Mouse (Mus musculus) thymus, postnatal 10 days (tissue): ENCODE results near the gene Atg16l2.

Source experiments
- DNase-seq, 2 experiments: peaks; one replicate each; pipeline ENCODE4 v3.0.0; 2021; ENCODE audit warnings: low spot score in 2 of 2

The Atg16l2 gene

GRCm38 (mm10) chr7:101321218-101321827 lies 19.3 kb upstream of the Atg16l2 start:
- peak in 1 of 2 experiments; percentile 32 for DNase-seq

- DNase-seq = peak in 1 of 2 experiments; percentile 33
Measured at GRCm38 (mm10) chr7:101320399-101321217, 18.6 kb upstream of the Atg16l2 start.

GRCm38 (mm10) chr7:101319796-101320195 lies 17.7 kb upstream of the Atg16l2 start:
- DNase-seq = no peak

- DNase-seq = no peak
Measured at GRCm38 (mm10) chr7:101318848-101319247, 16.8 kb upstream of the Atg16l2 start.

GRCm38 (mm10) chr7:101317014-101317413 lies 15.0 kb upstream of the Atg16l2 start, which contains the start of gene Stard10:
TSS of gene Stard10 (plus strand) at chr7:101317086.
- DNase-seq = no peak

- DNase-seq = no peak
Measured at GRCm38 (mm10) chr7:101316591-101317001, 14.5 kb upstream of the Atg16l2 start.

- DNase-seq = no peak
Measured at GRCm38 (mm10) chr7:101315699-101316098, 13.6 kb upstream of the Atg16l2 start.

GRCm38 (mm10) chr7:101314396-101314795 lies 12.3 kb upstream of the Atg16l2 start:
- DNase-seq = no peak

- DNase-seq = no peak
Measured at GRCm38 (mm10) chr7:101313033-101313432, 11.0 kb upstream of the Atg16l2 start.

GRCm38 (mm10) chr7:101311061-101311460 lies 9.0 kb upstream of the Atg16l2 start:
- DNase-seq = no peak

- peak; percentile 94 to 98 for DNase-seq
Measured at GRCm38 (mm10) chr7:101310327-101311028, 8.4 kb upstream of the Atg16l2 start.

GRCm38 (mm10) chr7:101309985-101310326 lies 7.9 kb upstream of the Atg16l2 start:
- DNase-seq = no peak

- DNase-seq = no peak
Measured at GRCm38 (mm10) chr7:101306841-101307240, 4.8 kb upstream of the Atg16l2 start.

GRCm38 (mm10) chr7:101302691-101303090 lies 640 bp upstream of the Atg16l2 start:
- DNase-seq = no peak

- peak; percentile 39 to 58 for DNase-seq
Measured at GRCm38 (mm10) chr7:101301361-101301880, 630 bp downstream of the Atg16l2 start.

GRCm38 (mm10) chr7:101298375-101298774 lies 3.7 kb downstream of the Atg16l2 start:
- no peak for DNase-seq

- DNase-seq = no peak
Measured at GRCm38 (mm10) chr7:101297023-101297405, 5.0 kb downstream of the Atg16l2 start.

- peak; percentile 63 to 74 for DNase-seq
Measured at GRCm38 (mm10) chr7:101296252-101297022, 5.6 kb downstream of the Atg16l2 start.

GRCm38 (mm10) chr7:101295438-101295837 lies 6.6 kb downstream of the Atg16l2 start:
- no peak for DNase-seq

- DNase-seq = no peak
Measured at GRCm38 (mm10) chr7:101293611-101294010, 8.4 kb downstream of the Atg16l2 start.

- no peak for DNase-seq
Measured at GRCm38 (mm10) chr7:101293138-101293537, 8.9 kb downstream of the Atg16l2 start.

GRCm38 (mm10) chr7:101292696-101293095 lies 9.4 kb downstream of the Atg16l2 start:
- DNase-seq = no peak
